Mouse (Mus musculus): ENCODE data around the gene Wdr43. TPM values are rescaled to one million over a fixed set of nuclear protein-coding genes. Genes with fewer than 3 reads are reported as not detected.

Wdr43 gene
- polyA plus RNA-seq, 1 experiment from 2014 or later: 73.0 TPM

- no peaks in the 10 kb centered on the region for H3K27me3 ChIP-seq
- 67% methylated on average over 1 of the region's 1 CpGs for WGBS
- no peaks in the 10 kb centered on the region for H3K9me3 ChIP-seq
- H3K36me3 ChIP-seq: 0 out of 2 replicates have a peak, but pooled peaks cover 4% of the 10 kb centered on the region
- H3K9ac ChIP-seq: no peak overlapping the region
- H3K4me3 ChIP-seq: no peak overlapping the region
- no peak for ATAC-seq (ENCODE audit: borderline replicate concordance, extremely low read depth, low FRiP score, low TSS enrichment)
- H3K27ac ChIP-seq: no peak overlapping the region
- 0 out of 2 replicates have a peak, but pooled peaks cover 5% of the 10 kb centered on the region for H3K4me1 ChIP-seq
- H3K4me2 ChIP-seq: no peak overlapping the region
These were observed 48.5 kb downstream of the Wdr43 start for GRCm38 (mm10) chr17:71664172-71664571.

- Histone ChIP-seq H3K9ac (no peak overlapping the region), H3K4me1 (0 out of 2 replicates have a peak, but pooled peaks cover 5% of the 10 kb centered on the region), H3K4me2 (no peak overlapping the region), H3K27me3 (no peaks in the 10 kb centered on the region), H3K36me3 (no peaks in the 10 kb centered on the region), H3K4me3 (no peak overlapping the region), H3K9me3 (no peaks in the 10 kb centered on the region), H3K27ac (no peak overlapping the region)
- no peak for ATAC-seq (ENCODE audit: borderline replicate concordance, extremely low read depth, low FRiP score, low TSS enrichment)
- WGBS: 70% methylated on average over 4 of the region's 4 CpGs
These were observed 49.5 kb downstream of the Wdr43 start for GRCm38 (mm10) chr17:71665201-71665600.

GRCm38 (mm10) chr17:71669511-71669910 lies 53.8 kb downstream of the Wdr43 start:
- Histone ChIP-seq H3K9me3 (no peaks in the 10 kb centered on the region), H3K36me3 (no peaks in the 10 kb centered on the region), H3K4me3 (no peak overlapping the region), H3K4me1 (peaks cover 26% of the 10 kb centered on the region), H3K4me2 (no peak overlapping the region), H3K9ac (no peak overlapping the region), H3K27me3 (no peaks in the 10 kb centered on the region), H3K27ac (no peak overlapping the region)
- 77% methylated on average over 5 of the region's 5 CpGs for WGBS
- ATAC-seq (ENCODE audit: borderline replicate concordance, extremely low read depth, low FRiP score, low TSS enrichment): no peak

DNA sequence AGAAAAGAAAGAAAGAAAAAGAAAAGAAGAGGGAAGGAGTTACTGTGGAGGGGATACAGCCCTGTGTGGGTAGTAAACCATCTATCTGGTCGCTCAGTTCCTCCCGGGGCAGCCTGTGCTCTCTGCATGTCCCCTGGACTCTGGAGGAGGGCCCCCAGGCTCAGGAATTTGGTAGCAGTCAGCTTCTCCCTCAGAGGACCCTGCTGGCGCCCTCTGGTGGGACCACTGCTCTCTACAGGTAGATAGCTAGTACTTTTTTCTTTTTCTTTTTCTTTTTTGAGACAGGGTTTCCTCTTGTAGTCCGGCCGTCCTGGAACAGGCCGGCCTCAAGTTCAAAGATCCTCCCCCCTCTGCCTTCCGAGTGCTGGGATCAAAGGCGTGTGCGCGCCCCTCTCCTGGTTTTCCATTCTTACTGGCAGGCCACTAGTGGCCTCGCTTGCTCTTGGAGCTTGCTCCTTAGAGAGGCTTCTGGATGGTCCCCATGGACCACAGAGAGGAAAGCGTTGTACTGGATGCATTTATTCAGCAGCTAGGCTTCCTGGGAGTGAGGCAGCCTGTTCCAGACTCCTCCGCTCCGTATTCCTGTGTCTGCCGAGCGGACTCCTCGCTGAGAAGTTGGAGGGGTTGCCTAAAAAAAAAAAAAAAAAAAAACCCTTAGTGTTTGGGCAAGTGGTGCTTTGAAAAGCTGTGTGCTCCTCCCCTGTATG lies 56.3 kb downstream of the Wdr43 start:
- H3K9ac ChIP-seq: no peak overlapping the region
- H3K4me1 ChIP-seq: peaks cover 32% of the 10 kb centered on the region
- H3K9me3 ChIP-seq: no peaks in the 10 kb centered on the region
- no peaks in the 10 kb centered on the region for H3K36me3 ChIP-seq
- H3K4me2 ChIP-seq: no peak overlapping the region
- H3K4me3 ChIP-seq: no peak overlapping the region
- H3K27ac ChIP-seq: 0 out of 2 replicates have a peak overlapping the region, but pooled peaks have one; percentile 72
- 43% methylated on average over 17 of the region's 17 CpGs for WGBS
- H3K27me3 ChIP-seq: no peaks in the 10 kb centered on the region
- ATAC-seq (ENCODE audit: borderline replicate concordance, extremely low read depth, low FRiP score, low TSS enrichment): 0 out of 2 replicates have a peak, but pooled peaks have one; percentile 12

GRCm38 (mm10) chr17:71673092-71673491 lies 57.4 kb downstream of the Wdr43 start, which contains the start of gene Togaram2:
TSS of gene Togaram2 (plus strand) at chr17:71673261.
- ATAC-seq (ENCODE audit: borderline replicate concordance, extremely low read depth, low FRiP score, low TSS enrichment): peak; percentile 70
- Histone ChIP-seq H3K27ac (peak within 1 kb of the TSS; percentile 72), H3K36me3 (no peaks in the 10 kb centered on the region), H3K9me3 (no peaks in the 10 kb centered on the region), H3K4me2 (peak within 1 kb of the TSS; percentile 23; the same call in 1 of the 2 replicates), H3K4me3 (no peak within 1 kb of the TSS), H3K4me1 (peaks cover 32% of the 10 kb centered on the region), H3K27me3 (no peaks in the 10 kb centered on the region), H3K9ac (no peak within 1 kb of the TSS)
- WGBS: 28% methylated on average over 8 of the region's 9 CpGs

DNA sequence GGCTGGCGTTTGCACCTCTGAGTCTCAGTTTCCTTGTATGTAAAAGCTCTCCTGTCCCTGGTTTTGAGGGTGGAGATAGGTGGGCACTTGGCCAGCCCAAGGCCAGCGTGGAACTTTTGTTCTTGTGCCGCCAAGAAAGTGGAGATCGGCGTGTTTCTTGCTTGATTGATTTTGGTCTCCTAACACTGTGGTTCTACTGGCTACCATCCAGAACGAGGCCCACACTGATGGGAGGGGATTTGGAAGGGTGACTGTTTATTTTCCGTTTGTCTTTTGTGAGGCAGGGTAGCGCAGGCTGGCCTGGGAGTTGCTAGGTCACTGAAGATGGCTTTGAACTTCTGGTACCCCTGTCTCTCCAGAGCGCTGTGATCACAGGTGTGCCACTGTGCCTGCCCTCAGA lies 58.2 kb downstream of the Wdr43 start:
- 34% methylated on average over 9 of the region's 9 CpGs for WGBS
- H3K36me3 ChIP-seq: no peaks in the 10 kb centered on the region
- H3K4me1 ChIP-seq: peaks cover 32% of the 10 kb centered on the region
- H3K4me3 ChIP-seq: no peak overlapping the region
- no peaks in the 10 kb centered on the region for H3K27me3 ChIP-seq
- no peak overlapping the region for H3K4me2 ChIP-seq
- H3K9ac ChIP-seq: no peak overlapping the region
- no peaks in the 10 kb centered on the region for H3K9me3 ChIP-seq
- ATAC-seq (ENCODE audit: borderline replicate concordance, extremely low read depth, low FRiP score, low TSS enrichment): peak; percentile 8; the same call in 1 of the 2 replicates
- no peak overlapping the region; the same call in 1 of the 2 replicates for H3K27ac ChIP-seq

DNA sequence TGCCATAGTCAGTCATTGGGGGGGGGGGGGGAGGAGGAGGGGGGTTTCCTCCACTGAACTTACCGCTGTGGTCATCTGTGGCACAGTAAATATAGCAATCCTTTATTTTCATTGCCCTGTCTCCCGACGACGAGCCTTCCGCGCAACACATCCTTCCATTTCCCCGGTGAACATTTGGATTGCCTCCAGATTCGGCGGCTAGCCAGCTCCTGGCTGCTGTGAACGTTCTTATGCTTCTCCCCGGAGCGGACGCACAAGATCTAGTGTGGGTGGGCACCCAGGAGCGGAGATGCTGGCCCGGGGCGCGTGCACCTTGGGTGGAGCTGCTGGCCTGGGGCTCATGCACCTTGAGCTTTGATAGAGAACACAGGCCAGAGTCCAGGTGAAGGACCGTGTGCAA lies 59.2 kb downstream of the Wdr43 start:
- Histone ChIP-seq H3K4me2 (no peak overlapping the region), H3K9me3 (no peaks in the 10 kb centered on the region), H3K4me3 (no peak overlapping the region), H3K4me1 (peaks cover 32% of the 10 kb centered on the region), H3K27ac (no peak overlapping the region), H3K36me3 (no peaks in the 10 kb centered on the region), H3K27me3 (no peaks in the 10 kb centered on the region), H3K9ac (no peak overlapping the region)
- ATAC-seq (ENCODE audit: borderline replicate concordance, extremely low read depth, low FRiP score, low TSS enrichment): no peak
- 57% methylated on average over 18 of the region's 18 CpGs for WGBS

GRCm38 (mm10) chr17:71681666-71682065 lies 66.0 kb downstream of the Wdr43 start:
- Histone ChIP-seq H3K9me3 (no peaks in the 10 kb centered on the region), H3K27ac (no peak overlapping the region), H3K9ac (no peak overlapping the region), H3K4me3 (no peak overlapping the region), H3K36me3 (no peaks in the 10 kb centered on the region), H3K27me3 (no peaks in the 10 kb centered on the region), H3K4me2 (no peak overlapping the region), H3K4me1 (peaks cover 6% of the 10 kb centered on the region; the same call in 1 of the 2 replicates)
- no peak for ATAC-seq (ENCODE audit: borderline replicate concordance, extremely low read depth, low FRiP score, low TSS enrichment)
- 76% methylated on average over 14 of the region's 14 CpGs for WGBS

DNA sequence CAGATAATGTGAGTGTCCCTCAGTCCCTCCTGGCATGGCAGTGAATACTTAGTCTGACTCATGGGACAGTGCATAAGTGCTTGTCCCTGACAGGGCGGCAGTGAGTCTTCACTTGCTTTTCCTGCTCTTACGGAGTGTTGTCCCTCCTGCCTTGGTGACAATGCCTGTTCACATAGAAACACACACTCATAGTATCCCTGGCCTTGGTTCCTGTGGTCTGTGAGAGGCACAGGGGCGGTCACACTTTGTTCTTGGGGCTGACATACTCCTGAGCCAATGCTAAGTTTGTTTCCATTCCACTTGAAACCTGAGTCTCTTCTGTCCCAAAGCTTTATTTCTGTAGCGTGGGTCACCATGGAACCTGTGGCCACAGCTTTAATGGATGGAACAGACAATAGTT lies 66.7 kb downstream of the Wdr43 start:
- no peaks in the 10 kb centered on the region for H3K9me3 ChIP-seq
- ATAC-seq (ENCODE audit: borderline replicate concordance, extremely low read depth, low FRiP score, low TSS enrichment): no peak
- H3K9ac ChIP-seq: no peak overlapping the region
- no peak overlapping the region for H3K4me3 ChIP-seq
- no peaks in the 10 kb centered on the region for H3K36me3 ChIP-seq
- H3K4me1 ChIP-seq: peaks cover 6% of the 10 kb centered on the region; the same call in 1 of the 2 replicates
- WGBS: 67% methylated on average over 4 of the region's 4 CpGs
- no peaks in the 10 kb centered on the region for H3K27me3 ChIP-seq
- no peak overlapping the region for H3K4me2 ChIP-seq
- H3K27ac ChIP-seq: no peak overlapping the region; the same call in 1 of the 2 replicates

GRCm38 (mm10) chr17:71683281-71683680 lies 67.6 kb downstream of the Wdr43 start:
- Histone ChIP-seq H3K9me3 (no peaks in the 10 kb centered on the region), H3K4me2 (no peak overlapping the region), H3K27me3 (no peaks in the 10 kb centered on the region), H3K9ac (no peak overlapping the region), H3K4me3 (no peak overlapping the region), H3K36me3 (no peaks in the 10 kb centered on the region), H3K4me1 (peaks cover 6% of the 10 kb centered on the region; the same call in 1 of the 2 replicates), H3K27ac (no peak overlapping the region)
- WGBS: 83% methylated on average over 6 of the region's 6 CpGs
- ATAC-seq (ENCODE audit: borderline replicate concordance, extremely low read depth, low FRiP score, low TSS enrichment): no peak

DNA sequence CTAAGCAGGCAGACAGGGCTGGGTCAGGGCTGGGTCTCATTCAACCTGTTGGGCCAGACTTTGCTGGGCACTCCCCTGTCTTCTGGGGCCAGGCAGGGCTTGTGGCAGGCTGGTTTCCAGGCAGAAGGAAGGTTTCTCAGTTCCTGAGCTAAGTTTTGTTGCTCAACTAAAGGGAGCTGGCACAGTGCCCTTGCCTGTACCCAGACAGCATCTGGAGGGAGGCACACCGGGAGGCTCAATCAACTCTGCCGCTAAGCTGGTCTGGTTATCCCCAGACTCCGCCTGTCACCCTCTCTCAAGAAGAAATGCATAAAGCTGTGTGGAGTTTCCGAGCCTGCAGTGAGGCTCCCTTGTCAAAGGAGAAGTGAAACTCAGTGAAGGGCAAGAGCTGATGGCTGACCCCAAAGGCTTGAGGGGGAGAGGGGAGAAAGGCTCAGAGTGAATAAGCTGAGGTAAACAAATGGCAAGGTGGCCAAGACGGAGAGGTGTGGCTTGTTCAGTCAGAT lies 68.5 kb downstream of the Wdr43 start:
- Histone ChIP-seq H3K27ac (peak overlapping the region; percentile 26; the same call in 1 of the 2 replicates), H3K4me1 (peaks cover 6% of the 10 kb centered on the region; the same call in 1 of the 2 replicates), H3K9ac (no peak overlapping the region), H3K9me3 (no peaks in the 10 kb centered on the region), H3K4me2 (no peak overlapping the region), H3K27me3 (no peaks in the 10 kb centered on the region), H3K4me3 (no peak overlapping the region), H3K36me3 (no peaks in the 10 kb centered on the region)
- 35% methylated on average over 5 of the region's 5 CpGs for WGBS
- peak; percentile 41; the same call in 1 of the 2 replicates for ATAC-seq (ENCODE audit: borderline replicate concordance, extremely low read depth, low FRiP score, low TSS enrichment)

- no peaks in the 10 kb centered on the region for H3K27me3 ChIP-seq
- no peak overlapping the region for H3K4me3 ChIP-seq
- H3K4me1 ChIP-seq: peaks cover 26% of the 10 kb centered on the region
- H3K9me3 ChIP-seq: no peaks in the 10 kb centered on the region
- H3K36me3 ChIP-seq: no peaks in the 10 kb centered on the region
- 67% methylated on average over 9 of the region's 9 CpGs for WGBS
- H3K4me2 ChIP-seq: no peak overlapping the region
- no peak overlapping the region for H3K27ac ChIP-seq
- no peak for ATAC-seq (ENCODE audit: borderline replicate concordance, extremely low read depth, low FRiP score, low TSS enrichment)
- H3K9ac ChIP-seq: no peak overlapping the region
These were observed 71.7 kb downstream of the Wdr43 start for GRCm38 (mm10) chr17:71687436-71687835.
